Mouse (Mus musculus) neural tube, embryonic 15.5 days (tissue): ENCODE measurements at regions not wholly inside any gene's neighbourhood (a gene's known extent, or its start where the extent isn't known, plus 50 kb on each side); places are given as distances from the start of the nearest gene placed in this dataset.
A peak's percentile ranks its signal among the peaks of the same experiment; 100 is the strongest.

Experiments used
- ATAC-seq: fragments of 200-750 bp; cut with Nextera tagmentation; 2 replicates; pipeline ENCODE4 v1.8.0; 2017; ENCODE audit warnings: mild to moderate bottlenecking, moderate TSS enrichment, moderate library complexity; ENCODE audit not compliant: low FRiP score
- H3K27ac ChIP-seq: fragments of 300-500 bp; sonication (generic); replicated peaks from 2 replicates; pipeline ENCODE4 v1.5.1; 2015; ENCODE audit warnings: mild to moderate bottlenecking, inconsistent platforms
- H3K27me3 ChIP-seq: fragments of 300-500 bp; sonication (generic); replicated peaks from 2 replicates; pipeline ENCODE4 v1.6.1; 2015; ENCODE audit warnings: inconsistent platforms
- H3K36me3 ChIP-seq: fragments of 300-500 bp; sonication (generic); 2 replicates; pipeline ENCODE4 v1.6.1; 2015; ENCODE audit warnings: inconsistent platforms
- H3K4me1 ChIP-seq: fragments of 300-500 bp; sonication (generic); 2 replicates; pipeline ENCODE4 v1.6.1; 2015; ENCODE audit warnings: inconsistent platforms
- H3K4me2 ChIP-seq: fragments of 300-500 bp; sonication (generic); 2 replicates; pipeline ENCODE4 v1.6.1; 2015; ENCODE audit warnings: inconsistent platforms, mild to moderate bottlenecking, moderate library complexity
- H3K4me3 ChIP-seq: fragments of 300-500 bp; sonication (generic); replicated peaks from 2 replicates; pipeline ENCODE4 v1.5.1; 2015; ENCODE audit warnings: mild to moderate bottlenecking, inconsistent platforms
- H3K9ac ChIP-seq: fragments of 300-500 bp; sonication (generic); replicated peaks from 2 replicates; pipeline ENCODE4 v1.6.1; 2015; ENCODE audit warnings: mild to moderate bottlenecking, inconsistent platforms
- H3K9me3 ChIP-seq: fragments of 300-500 bp; sonication (generic); replicated peaks from 2 replicates; pipeline ENCODE4 v1.6.1; 2016; ENCODE audit warnings: inconsistent platforms
- WGBS: fragments of 180-500 bp; shearing (Covaris S2); methylation state at CpG from one replicate; pipeline ENCODE4 v1.1.7; 2015; ENCODE audit warnings: mixed read lengths; 5-methylcytosine and 5-hydroxymethylcytosine counted together

GRCm38 (mm10) chr5:148619917-148620316, 67.3 kb upstream of the Ubl3 start:
- no peak overlapping the region for H3K4me2 ChIP-seq
- peaks cover 16% of the 10 kb centered on the region for H3K4me1 ChIP-seq
- H3K27me3 ChIP-seq: no peaks in the 10 kb centered on the region
- no peak overlapping the region for H3K27ac ChIP-seq
- no peak overlapping the region for H3K9ac ChIP-seq
- no peak overlapping the region for H3K4me3 ChIP-seq
- no peak for ATAC-seq
- no peaks in the 10 kb centered on the region for H3K36me3 ChIP-seq
- no peaks in the 10 kb centered on the region for H3K9me3 ChIP-seq
- WGBS: 84% methylated on average over 2 of the region's 2 CpGs

- H3K9ac ChIP-seq: no peak overlapping the region
- H3K36me3 ChIP-seq: no peaks in the 10 kb centered on the region
- peak overlapping the region; percentile 37; the same call in 1 of the 2 replicates for H3K27ac ChIP-seq
- H3K4me3 ChIP-seq: no peak overlapping the region
- WGBS: 88% methylated on average over 3 of the region's 3 CpGs
- H3K4me1 ChIP-seq: peaks cover 19% of the 10 kb centered on the region
- no peaks in the 10 kb centered on the region for H3K27me3 ChIP-seq
- no peaks in the 10 kb centered on the region for H3K9me3 ChIP-seq
- no peak for ATAC-seq
- 0 out of 2 replicates have a peak overlapping the region, but pooled peaks have one; percentile 11 for H3K4me2 ChIP-seq
These were observed 63.8 kb upstream of the Ubl3 start for GRCm38 (mm10) chr5:148616426-148616825.

- peak; percentile 56 for ATAC-seq
- WGBS: 30% methylated on average over 10 of the region's 10 CpGs
- no peaks in the 10 kb centered on the region for H3K9me3 ChIP-seq
- no peak overlapping the region for H3K4me3 ChIP-seq
- H3K27me3 ChIP-seq: no peaks in the 10 kb centered on the region
- peaks cover 20% of the 10 kb centered on the region for H3K4me1 ChIP-seq
- H3K27ac ChIP-seq: peak overlapping the region; percentile 37
- H3K36me3 ChIP-seq: no peaks in the 10 kb centered on the region
- peak overlapping the region; percentile 11; the same call in 1 of the 2 replicates for H3K4me2 ChIP-seq
- H3K9ac ChIP-seq: no peak overlapping the region
These were observed 63.2 kb upstream of the Ubl3 start for GRCm38 (mm10) chr5:148615706-148616366.

- Histone ChIP-seq H3K36me3 (no peaks in the 10 kb centered on the region), H3K4me2 (no peak overlapping the region), H3K9ac (no peak overlapping the region), H3K4me1 (peaks cover 20% of the 10 kb centered on the region), H3K27ac (no peak overlapping the region), H3K27me3 (no peaks in the 10 kb centered on the region), H3K9me3 (no peaks in the 10 kb centered on the region), H3K4me3 (no peak overlapping the region)
- ATAC-seq: no peak
- 81% methylated on average over 14 of the region's 14 CpGs for WGBS
These were observed 62.5 kb upstream of the Ubl3 start for GRCm38 (mm10) chr5:148615117-148615516.

GRCm38 (mm10) chr5:148611323-148611722, 58.7 kb upstream of the Ubl3 start:
- no peak for ATAC-seq
- H3K9me3 ChIP-seq: no peaks in the 10 kb centered on the region
- peaks cover 35% of the 10 kb centered on the region for H3K4me1 ChIP-seq
- H3K9ac ChIP-seq: no peak overlapping the region
- no peak overlapping the region for H3K4me2 ChIP-seq
- WGBS: 19% methylated on average over 5 of the region's 5 CpGs
- H3K4me3 ChIP-seq: no peak overlapping the region
- H3K27ac ChIP-seq: peak overlapping the region; percentile 41
- no peaks in the 10 kb centered on the region for H3K36me3 ChIP-seq
- no peaks in the 10 kb centered on the region for H3K27me3 ChIP-seq

GRCm38 (mm10) chr5:148609506-148609880, 56.9 kb upstream of the Ubl3 start:
- WGBS: 72% methylated on average over 9 of the region's 9 CpGs

GRCm38 (mm10) chr5:148608857-148609505, 56.4 kb upstream of the Ubl3 start:
- Histone ChIP-seq H3K9me3 (no peaks in the 10 kb centered on the region), H3K4me3 (no peak overlapping the region), H3K27ac (no peak overlapping the region), H3K4me2 (no peak overlapping the region), H3K9ac (no peak overlapping the region), H3K27me3 (no peaks in the 10 kb centered on the region), H3K4me1 (peaks cover 24% of the 10 kb centered on the region), H3K36me3 (no peaks in the 10 kb centered on the region)
- WGBS: 82% methylated on average over 13 of the region's 13 CpGs
- no peak for ATAC-seq

More at GRCm38 (mm10) chr5:148609506-148609880, 56.9 kb upstream of the Ubl3 start:
- Histone ChIP-seq H3K9me3 (no peaks in the 10 kb centered on the region), H3K4me3 (no peak overlapping the region), H3K27ac (no peak overlapping the region), H3K4me2 (no peak overlapping the region), H3K9ac (no peak overlapping the region), H3K36me3 (no peaks in the 10 kb centered on the region), H3K4me1 (peaks cover 24% of the 10 kb centered on the region), H3K27me3 (no peaks in the 10 kb centered on the region)
- no peak for ATAC-seq

- Histone ChIP-seq H3K36me3 (no peaks in the 10 kb centered on the region), H3K4me1 (peaks cover 24% of the 10 kb centered on the region), H3K4me3 (no peak overlapping the region), H3K9me3 (peaks cover 2% of the 10 kb centered on the region; the same call in 1 of the 2 replicates), H3K9ac (no peak overlapping the region), H3K4me2 (no peak overlapping the region), H3K27ac (0 out of 2 replicates have a peak overlapping the region, but pooled peaks have one; percentile 23), H3K27me3 (no peaks in the 10 kb centered on the region)
- WGBS: 48% methylated on average over 9 of the region's 9 CpGs
- no peak for ATAC-seq
These were observed 55.6 kb upstream of the Ubl3 start for GRCm38 (mm10) chr5:148608178-148608577.

GRCm38 (mm10) chr5:148605730-148606129, 53.1 kb upstream of the Ubl3 start:
- 91% methylated on average over 8 of the region's 8 CpGs for WGBS
- Histone ChIP-seq H3K4me1 (peaks cover 17% of the 10 kb centered on the region), H3K4me2 (no peak overlapping the region), H3K9me3 (peaks cover 3% of the 10 kb centered on the region; the same call in 1 of the 2 replicates), H3K9ac (no peak overlapping the region), H3K27me3 (no peaks in the 10 kb centered on the region), H3K36me3 (no peaks in the 10 kb centered on the region), H3K4me3 (no peak overlapping the region), H3K27ac (no peak overlapping the region)
- ATAC-seq: no peak
